Mouse (Mus musculus): ENCODE results near the gene Kirrel3. TPM values are rescaled to one million over a fixed set of nuclear protein-coding genes. Genes with fewer than 3 reads are reported as not detected.

Gene Kirrel3
- polyA plus RNA-seq, 1 experiment from 2014 or later = 48.9 TPM

- Histone ChIP-seq H3K36me3 (ENCODE audit: control insufficient read depth, insufficient read depth, low read length) (no peaks in the 10 kb centered on the region), H3K27ac (ENCODE audit: low read depth, low read length) (no peak overlapping the region), H3K4me1 (ENCODE audit: control insufficient read depth, insufficient read depth, low read depth, low read length) (peaks cover 2% of the 10 kb centered on the region; the same call in 1 of the 2 replicates), H3K4me2 (ENCODE audit: low read length) (no peak overlapping the region), H3K9ac (ENCODE audit: low read depth, low read length) (no peak overlapping the region), H3K27me3 (replicated peaks; ENCODE audit: control insufficient read depth, insufficient read depth, low read length) (no peaks in the 10 kb centered on the region), H3K9me3 (ENCODE audit: control insufficient read depth, low read length) (no peaks in the 10 kb centered on the region), H3K4me3 (ENCODE audit: low read length) (no peak overlapping the region)
- WGBS = 78% methylated on average over 7 of the region's 7 CpGs
- ATAC-seq = no peak
Observed at GRCm38 (mm10) chr9:34538591-34539335, 53.1 kb downstream of the Kirrel3 start.

DNA sequence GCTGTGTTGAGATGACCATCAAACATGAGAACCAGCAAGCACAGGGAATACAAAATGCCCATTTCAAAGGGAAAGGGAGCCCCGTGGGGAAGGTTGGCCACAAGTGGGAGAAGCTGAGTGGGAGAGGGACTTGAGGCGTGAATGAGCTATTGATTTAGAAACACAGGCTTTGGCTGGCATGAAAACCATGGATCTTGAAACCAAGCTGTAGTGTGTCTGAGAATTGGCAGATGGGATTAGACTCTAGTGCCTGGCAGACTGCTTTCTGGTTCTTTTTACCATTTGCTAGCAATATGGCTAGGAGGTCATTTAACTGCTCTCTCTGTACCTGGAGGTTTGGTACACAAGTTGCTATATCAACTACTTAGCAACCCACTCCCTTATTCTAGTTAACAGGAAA, 56.2 kb downstream of the Kirrel3 start:
- no peak overlapping the region for H3K4me3 ChIP-seq (ENCODE audit: low read length)
- no peaks in the 10 kb centered on the region for H3K36me3 ChIP-seq (ENCODE audit: control insufficient read depth, insufficient read depth, low read length)
- H3K9ac ChIP-seq (ENCODE audit: low read depth, low read length) = no peak overlapping the region
- WGBS = 78% methylated on average over 2 of the region's 2 CpGs
- H3K9me3 ChIP-seq (ENCODE audit: control insufficient read depth, low read length) = no peaks in the 10 kb centered on the region
- H3K27ac ChIP-seq (ENCODE audit: low read depth, low read length) = no peak overlapping the region; the same call in 1 of the 2 replicates
- ATAC-seq = peak; percentile 63
- H3K4me2 ChIP-seq (ENCODE audit: low read length) = no peak overlapping the region
- no peaks in the 10 kb centered on the region for H3K27me3 ChIP-seq (replicated peaks; ENCODE audit: control insufficient read depth, insufficient read depth, low read length)
- H3K4me1 ChIP-seq (ENCODE audit: control insufficient read depth, insufficient read depth, low read depth, low read length) = peaks cover 2% of the 10 kb centered on the region; the same call in 1 of the 2 replicates

GRCm38 (mm10) chr9:34555699-34556098, 70.0 kb downstream of the Kirrel3 start:
- Histone ChIP-seq H3K9ac (ENCODE audit: low read depth, low read length) (no peak overlapping the region), H3K4me2 (ENCODE audit: low read length) (no peak overlapping the region), H3K36me3 (ENCODE audit: control insufficient read depth, insufficient read depth, low read length) (no peaks in the 10 kb centered on the region), H3K27ac (ENCODE audit: low read depth, low read length) (peak overlapping the region; percentile 40; the same call in 1 of the 2 replicates), H3K4me3 (ENCODE audit: low read length) (no peak overlapping the region), H3K4me1 (ENCODE audit: control insufficient read depth, insufficient read depth, low read depth, low read length) (peaks cover 44% of the 10 kb centered on the region), H3K9me3 (ENCODE audit: control insufficient read depth, low read length) (no peaks in the 10 kb centered on the region), H3K27me3 (replicated peaks; ENCODE audit: control insufficient read depth, insufficient read depth, low read length) (no peaks in the 10 kb centered on the region)
- WGBS = 21% methylated on average over 2 of the region's 2 CpGs
- ATAC-seq = no peak

DNA sequence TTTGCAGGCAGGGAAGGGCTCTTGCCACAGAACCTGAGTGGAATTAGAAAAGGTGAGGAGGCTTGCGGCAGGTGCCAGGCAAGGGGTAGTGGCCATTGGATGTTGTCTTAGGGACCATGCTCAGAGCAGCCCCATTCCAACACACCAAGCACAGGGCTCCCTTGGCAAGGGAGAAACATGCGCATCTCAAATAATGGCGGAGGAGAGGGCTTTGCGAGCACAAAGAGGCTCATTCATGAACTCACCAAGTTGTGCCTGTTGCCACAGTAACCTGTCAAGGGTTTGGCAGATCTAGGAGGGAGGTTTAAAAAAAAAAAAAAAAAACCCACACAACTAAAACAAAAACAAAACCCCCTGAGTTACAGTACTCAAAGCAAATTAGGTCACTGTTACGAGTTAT, 72.2 kb downstream of the Kirrel3 start:
- H3K4me2 ChIP-seq (ENCODE audit: low read length) = peak overlapping the region; percentile 31
- H3K4me1 ChIP-seq (ENCODE audit: control insufficient read depth, insufficient read depth, low read depth, low read length) = peaks cover 47% of the 10 kb centered on the region

DNA sequence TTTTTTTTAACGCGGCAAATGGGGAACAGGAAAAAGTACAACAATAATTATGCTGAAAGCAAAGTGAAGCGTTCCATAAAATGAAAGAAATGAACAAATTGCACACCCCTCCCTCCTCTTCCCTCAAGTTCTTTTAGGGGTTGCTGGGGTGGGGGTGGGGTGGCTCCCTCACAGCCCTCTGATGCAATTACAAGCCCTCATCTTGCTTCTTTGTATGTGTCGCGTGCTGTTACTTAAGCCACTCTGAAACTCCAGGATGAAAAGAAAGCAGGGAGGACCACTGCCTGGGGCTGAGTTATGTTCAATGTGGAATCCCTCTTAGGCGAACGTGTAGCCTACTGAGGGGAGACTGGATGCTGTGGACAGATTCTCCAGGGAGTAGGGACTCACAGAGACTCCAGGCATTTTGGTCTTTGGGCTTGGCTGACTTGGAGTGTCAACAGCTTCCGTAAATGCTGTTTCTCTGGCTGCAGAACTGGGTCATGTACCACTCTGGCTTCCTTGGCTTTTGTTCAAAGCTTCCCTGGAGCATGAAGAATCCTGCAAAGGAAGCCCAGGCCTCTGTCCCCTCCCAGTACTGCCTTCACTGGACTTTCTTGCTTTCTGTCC, 72.7 kb downstream of the Kirrel3 start:
- WGBS = 21% methylated on average over 8 of the region's 8 CpGs
- Histone ChIP-seq H3K4me3 (ENCODE audit: low read length) (no peak overlapping the region), H3K9ac (ENCODE audit: low read depth, low read length) (peak overlapping the region; percentile 2; the same call in 1 of the 2 replicates), H3K9me3 (ENCODE audit: control insufficient read depth, low read length) (no peaks in the 10 kb centered on the region), H3K4me2 (ENCODE audit: low read length) (peak overlapping the region; percentile 31), H3K27me3 (replicated peaks; ENCODE audit: control insufficient read depth, insufficient read depth, low read length) (no peaks in the 10 kb centered on the region), H3K4me1 (ENCODE audit: control insufficient read depth, insufficient read depth, low read depth, low read length) (peaks cover 47% of the 10 kb centered on the region), H3K36me3 (ENCODE audit: control insufficient read depth, insufficient read depth, low read length) (no peaks in the 10 kb centered on the region), H3K27ac (ENCODE audit: low read depth, low read length) (peak overlapping the region; percentile 78)
- ATAC-seq = peak; percentile 82

More for the DNA sequence above, 72.2 kb downstream of the Kirrel3 start:
- Histone ChIP-seq H3K27ac (ENCODE audit: low read depth, low read length) (peak overlapping the region; percentile 78), H3K4me3 (ENCODE audit: low read length) (no peak overlapping the region), H3K9me3 (ENCODE audit: control insufficient read depth, low read length) (no peaks in the 10 kb centered on the region), H3K36me3 (ENCODE audit: control insufficient read depth, insufficient read depth, low read length) (no peaks in the 10 kb centered on the region), H3K27me3 (replicated peaks; ENCODE audit: control insufficient read depth, insufficient read depth, low read length) (no peaks in the 10 kb centered on the region), H3K9ac (ENCODE audit: low read depth, low read length) (no peak overlapping the region)
- ATAC-seq = peak; percentile 84
- 29% methylated on average over 5 of the region's 5 CpGs for WGBS

GRCm38 (mm10) chr9:34559102-34559501, 73.4 kb downstream of the Kirrel3 start:
- ATAC-seq = no peak
- no peak overlapping the region for H3K4me3 ChIP-seq (ENCODE audit: low read length)
- H3K4me1 ChIP-seq (ENCODE audit: control insufficient read depth, insufficient read depth, low read depth, low read length) = peaks cover 47% of the 10 kb centered on the region
- H3K9me3 ChIP-seq (ENCODE audit: control insufficient read depth, low read length) = no peaks in the 10 kb centered on the region
- H3K9ac ChIP-seq (ENCODE audit: low read depth, low read length) = peak overlapping the region; percentile 2; the same call in 1 of the 2 replicates
- WGBS = 82% methylated on average over 9 of the region's 9 CpGs
- no peak overlapping the region for H3K4me2 ChIP-seq (ENCODE audit: low read length)
- H3K36me3 ChIP-seq (ENCODE audit: control insufficient read depth, insufficient read depth, low read length) = no peaks in the 10 kb centered on the region
- peak overlapping the region; percentile 78 for H3K27ac ChIP-seq (ENCODE audit: low read depth, low read length)
- H3K27me3 ChIP-seq (replicated peaks; ENCODE audit: control insufficient read depth, insufficient read depth, low read length) = no peaks in the 10 kb centered on the region

GRCm38 (mm10) chr9:34561281-34561680, 75.6 kb downstream of the Kirrel3 start:
- Histone ChIP-seq H3K4me2 (ENCODE audit: low read length) (no peak overlapping the region), H3K9me3 (ENCODE audit: control insufficient read depth, low read length) (no peaks in the 10 kb centered on the region), H3K36me3 (ENCODE audit: control insufficient read depth, insufficient read depth, low read length) (no peaks in the 10 kb centered on the region), H3K9ac (ENCODE audit: low read depth, low read length) (no peak overlapping the region), H3K4me1 (ENCODE audit: control insufficient read depth, insufficient read depth, low read depth, low read length) (peaks cover 38% of the 10 kb centered on the region), H3K27me3 (replicated peaks; ENCODE audit: control insufficient read depth, insufficient read depth, low read length) (no peaks in the 10 kb centered on the region), H3K4me3 (ENCODE audit: low read length) (no peak overlapping the region), H3K27ac (ENCODE audit: low read depth, low read length) (no peak overlapping the region; the same call in 1 of the 2 replicates)
- WGBS = 36% methylated on average over 1 of the region's 1 CpGs
- no peak for ATAC-seq

DNA sequence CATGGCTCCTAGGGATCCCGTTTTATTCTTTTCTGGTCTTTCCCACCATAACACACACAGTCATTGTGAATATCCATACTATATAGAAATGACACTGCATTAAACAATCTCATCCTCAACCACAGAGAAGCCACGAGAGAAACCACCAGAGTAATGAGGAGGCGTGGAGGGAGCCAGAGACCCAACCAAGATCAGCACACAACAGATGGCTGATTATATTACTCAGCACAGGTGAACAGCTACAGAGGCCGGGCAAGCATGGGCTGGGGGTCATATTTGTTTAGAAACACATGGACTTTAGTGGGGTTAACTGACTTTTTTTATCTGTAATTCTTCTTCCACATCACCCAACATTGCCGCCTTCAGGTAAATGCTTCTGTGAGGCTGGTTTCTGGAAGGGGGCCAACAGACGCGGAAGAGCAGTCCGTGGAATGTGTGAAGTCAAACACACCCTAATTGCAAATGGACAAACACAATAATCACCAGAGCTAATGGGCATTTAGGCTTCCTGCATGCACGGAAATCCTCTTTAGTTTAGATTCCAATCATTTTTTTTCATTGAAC, 76.8 kb downstream of the Kirrel3 start:
- WGBS = 77% methylated on average over 9 of the region's 9 CpGs
- no peak overlapping the region for H3K4me3 ChIP-seq (ENCODE audit: low read length)
- H3K9me3 ChIP-seq (ENCODE audit: control insufficient read depth, low read length) = no peaks in the 10 kb centered on the region
- ATAC-seq = no peak
- no peaks in the 10 kb centered on the region for H3K36me3 ChIP-seq (ENCODE audit: control insufficient read depth, insufficient read depth, low read length)
- H3K4me2 ChIP-seq (ENCODE audit: low read length) = no peak overlapping the region
- no peak overlapping the region for H3K27ac ChIP-seq (ENCODE audit: low read depth, low read length)
- H3K9ac ChIP-seq (ENCODE audit: low read depth, low read length) = no peak overlapping the region
- peaks cover 31% of the 10 kb centered on the region for H3K4me1 ChIP-seq (ENCODE audit: control insufficient read depth, insufficient read depth, low read depth, low read length)
- no peaks in the 10 kb centered on the region for H3K27me3 ChIP-seq (replicated peaks; ENCODE audit: control insufficient read depth, insufficient read depth, low read length)

DNA sequence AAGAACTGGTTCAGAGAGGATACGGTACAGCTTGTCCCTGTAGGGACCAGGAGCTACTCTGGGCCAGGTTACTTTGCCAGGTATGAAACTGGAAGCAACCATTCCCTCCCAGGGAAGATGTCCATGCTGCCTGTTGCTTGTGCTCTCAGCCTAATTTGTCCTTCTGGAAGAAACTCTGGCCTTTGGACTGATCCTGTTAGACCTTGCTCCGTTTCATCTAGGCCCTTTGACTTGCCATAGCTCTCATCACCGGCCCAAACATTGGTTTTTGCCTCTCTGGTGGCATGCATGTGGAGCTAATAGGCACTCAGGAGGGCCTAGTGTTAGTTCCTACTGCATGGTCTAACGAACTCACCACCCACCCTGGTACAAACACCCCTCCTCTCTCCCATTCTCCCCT, 88.2 kb downstream of the Kirrel3 start:
- Histone ChIP-seq H3K9ac (ENCODE audit: low read depth, low read length) (no peak overlapping the region), H3K4me1 (ENCODE audit: control insufficient read depth, insufficient read depth, low read depth, low read length) (no peaks in the 10 kb centered on the region), H3K9me3 (ENCODE audit: control insufficient read depth, low read length) (no peaks in the 10 kb centered on the region), H3K27ac (ENCODE audit: low read depth, low read length) (no peak overlapping the region), H3K4me3 (ENCODE audit: low read length) (no peak overlapping the region), H3K27me3 (replicated peaks; ENCODE audit: control insufficient read depth, insufficient read depth, low read length) (no peaks in the 10 kb centered on the region), H3K4me2 (ENCODE audit: low read length) (no peak overlapping the region), H3K36me3 (ENCODE audit: control insufficient read depth, insufficient read depth, low read length) (no peaks in the 10 kb centered on the region)
- ATAC-seq = no peak
- 88% methylated on average over 4 of the region's 4 CpGs for WGBS

All from hindbrain, embryonic 16.5 days (tissue).